Mouse (Mus musculus) megakaryocyte, embryonic 14.5 days (primary cell): ENCODE data around the gene Pde2a.

Experiments
- FLI1 ChIP-seq: IDR thresholded peaks from 2 replicates; pipeline ENCODE4 v1.6.1; 2012; ENCODE audit warnings: low read length, inconsistent platforms, mixed read lengths
- GATA1 ChIP-seq: IDR thresholded peaks from 3 replicates; pipeline ENCODE4 v1.6.1; 2012; ENCODE audit warnings: mixed read lengths, low read length, inconsistent platforms, borderline replicate concordance

DNA sequence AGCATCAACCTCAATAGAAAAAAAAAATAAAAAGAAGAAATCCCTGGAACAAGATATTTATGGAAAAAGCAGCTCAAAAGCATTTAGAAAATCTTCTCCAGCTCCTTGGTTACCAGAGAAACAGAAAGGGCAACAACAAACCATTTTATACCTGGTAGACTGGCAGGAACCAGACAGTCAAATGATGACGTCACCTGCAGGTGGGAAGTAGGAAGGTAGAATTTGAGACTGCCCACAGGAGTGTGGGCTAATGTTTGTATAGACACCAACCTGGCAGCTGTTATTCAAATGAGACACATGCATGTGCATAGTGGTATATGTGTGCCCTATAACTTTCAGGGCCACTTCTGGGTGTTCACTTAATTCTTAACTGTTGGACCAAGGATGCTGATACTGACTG is 100.2 kb downstream of the Pde2a start:
- TF ChIP-seq GATA1: no peak
- TF ChIP-seq FLI1: no peak
